Mouse (Mus musculus) kidney, postnatal 0 days (tissue): ENCODE results near the gene Ppp1ca. TPM values are rescaled to one million over a fixed set of nuclear protein-coding genes. Genes with fewer than 3 reads are reported as not detected.
A peak's percentile ranks its signal among the peaks of the same experiment; 100 is the strongest.

Experiments
- ATAC-seq: fragments of 200-750 bp; cut with Nextera tagmentation; replicated peaks from 2 replicates; pipeline ENCODE4 v1.8.0; 2017; ENCODE audit warnings: low read depth, moderate number of reproducible peaks, moderate TSS enrichment, moderate library complexity; ENCODE audit not compliant: low FRiP score
- DNase-seq: peaks from one replicate; pipeline ENCODE4 v3.0.0-alpha.2; 2016; ENCODE audit warnings: low spot score
- H3K27ac ChIP-seq: fragments of 300-500 bp; sonication (generic); 2 replicates; pipeline ENCODE4 v1.5.1; 2014; ENCODE audit warnings: mild to moderate bottlenecking
- H3K27me3 ChIP-seq: fragments of 300-500 bp; sonication (generic); 2 replicates; pipeline ENCODE4 v1.6.1; 2014; ENCODE audit warnings: low read length, mixed read lengths; ENCODE audit not compliant: insufficient read depth
- H3K36me3 ChIP-seq: fragments of 300-500 bp; sonication (generic); 2 replicates; pipeline ENCODE4 v1.6.1; 2014; ENCODE audit warnings: low read length, mixed read lengths; ENCODE audit not compliant: insufficient read depth
- H3K4me1 ChIP-seq: fragments of 300-500 bp; sonication (generic); replicated peaks from 2 replicates; pipeline ENCODE4 v1.6.1; 2014; ENCODE audit warnings: antibody characterized with exemption, low read length, mixed read lengths; ENCODE audit not compliant: insufficient read depth
- H3K4me2 ChIP-seq: fragments of 300-500 bp; sonication (generic); 2 replicates; pipeline ENCODE4 v1.6.1; 2014; ENCODE audit warnings: mild to moderate bottlenecking, low read length, moderate library complexity, mixed read lengths
- H3K4me3 ChIP-seq: fragments of 300-500 bp; sonication (generic); replicated peaks from 2 replicates; pipeline ENCODE4 v1.5.1; 2014; ENCODE audit warnings: low read depth, low read length
- H3K9ac ChIP-seq: fragments of 300-500 bp; sonication (generic); 2 replicates; pipeline ENCODE4 v1.6.1; 2014; ENCODE audit warnings: low read depth, low read length
- H3K9me3 ChIP-seq: fragments of 300-500 bp; sonication (generic); replicated peaks from 2 replicates; pipeline ENCODE4 v1.6.1; 2016; ENCODE audit warnings: low read length, inconsistent platforms, mixed read lengths
- CTCF ChIP-seq: IDR thresholded peaks from 2 replicates; pipeline ENCODE4 v1.5.1; 2016; ENCODE audit warnings: antibody characterized with exemption, low read depth, mild to moderate bottlenecking, moderate library complexity
- WGBS: fragments of 180-500 bp; shearing (Covaris S2); extraction: QIAGEN DNeasy Blood & Tissue Kit; methylation state at CpG from one replicate; pipeline ENCODE4 v1.1.7; 2014; 5-methylcytosine and 5-hydroxymethylcytosine counted together
- polyA plus RNA-seq: library from polyadenylated mRNA; unstranded; fragments of >200 nt; fragmentation: Nextera tagmentation; extraction: Ambion mirVana; gene quantifications from 2 replicates; pipeline ENCODE4 v1.2.1, GENCODE M21; 2015

Gene Ppp1ca
- polyA plus RNA-seq, 1 experiment from 2014 or later = 804 TPM

DNA sequence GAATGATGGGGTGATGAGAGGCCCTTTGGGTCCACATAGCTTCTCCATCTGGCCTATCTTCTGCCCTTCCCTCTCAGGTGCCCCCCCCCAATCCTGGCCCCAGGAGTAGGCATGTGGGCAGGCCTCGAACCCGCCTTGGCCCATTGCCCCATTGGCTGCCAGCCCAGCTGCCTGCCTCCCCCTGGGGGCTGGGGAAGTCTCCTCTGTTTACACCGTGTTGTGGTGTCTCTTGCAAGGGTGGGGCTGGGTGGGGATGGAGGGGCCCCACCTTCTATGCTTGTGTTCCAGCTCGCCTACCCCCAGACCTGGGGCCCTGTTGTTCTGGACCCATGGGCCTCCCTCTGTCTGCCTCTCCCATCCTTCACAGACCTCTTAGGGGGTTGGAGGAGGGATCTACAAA lies 28.6 kb downstream of the Ppp1ca start:
- TF ChIP-seq CTCF = no peak
- no peaks in the 10 kb centered on the region for H3K27me3 ChIP-seq
- H3K9me3 ChIP-seq = no peaks in the 10 kb centered on the region
- DNase-seq = no peak
- H3K36me3 ChIP-seq = no peaks in the 10 kb centered on the region
- H3K27ac ChIP-seq = peak overlapping the region; percentile 31
- H3K4me1 ChIP-seq = peaks cover 40% of the 10 kb centered on the region
- peak overlapping the region; percentile 30; the same call in 1 of the 2 replicates for H3K4me2 ChIP-seq
- H3K4me3 ChIP-seq = no peak overlapping the region
- no peak overlapping the region; the same call in 1 of the 2 replicates for H3K9ac ChIP-seq
- no peak for ATAC-seq
- WGBS = 48% methylated on average over 4 of the region's 4 CpGs

DNA sequence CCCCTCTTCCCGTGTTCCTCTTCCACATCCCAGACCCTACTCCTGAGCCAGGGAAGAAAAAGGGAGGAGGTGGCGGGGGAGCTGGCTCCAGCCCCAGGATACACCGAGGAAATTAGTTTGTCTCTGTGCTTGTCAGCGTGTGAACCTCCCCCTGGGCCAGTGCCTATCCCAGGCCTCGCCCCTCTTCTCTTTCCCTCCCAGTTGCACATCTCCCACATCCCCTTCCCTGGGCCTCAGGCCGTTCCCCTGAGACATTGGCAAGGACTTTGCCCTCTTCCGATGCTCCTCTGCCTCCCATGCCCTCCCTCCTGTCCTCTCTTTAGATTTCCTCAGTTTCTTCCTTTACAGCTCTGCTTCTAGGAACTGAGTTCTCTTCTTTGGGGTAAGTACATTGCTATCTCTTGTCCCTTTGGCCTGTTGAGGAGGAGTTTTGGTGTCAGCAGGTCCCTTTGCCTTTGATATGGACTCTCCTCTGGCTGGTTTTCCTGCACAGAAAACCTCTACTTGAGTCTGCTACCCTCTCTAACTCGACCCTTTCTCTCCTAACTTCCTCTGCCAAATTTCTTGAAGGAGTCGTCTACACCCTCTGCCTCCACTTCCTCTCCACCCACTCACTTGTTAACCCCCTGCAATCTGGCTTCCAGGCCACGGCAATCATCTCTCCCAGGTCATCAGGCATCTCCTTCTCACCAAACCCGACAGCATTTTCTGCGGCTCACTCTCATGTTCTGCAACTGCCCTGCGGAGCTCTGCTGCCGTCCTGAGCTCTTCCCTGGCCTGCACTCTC lies 29.3 kb downstream of the Ppp1ca start:
- no peaks in the 10 kb centered on the region for H3K36me3 ChIP-seq
- peaks cover 39% of the 10 kb centered on the region for H3K4me1 ChIP-seq
- no peak overlapping the region for H3K4me3 ChIP-seq
- peak; percentile 75 for DNase-seq
- 13% methylated on average over 14 of the region's 14 CpGs for WGBS
- no peak for ATAC-seq
- H3K9ac ChIP-seq = 0 out of 2 replicates have a peak overlapping the region, but pooled peaks have one; percentile 31
- H3K9me3 ChIP-seq = no peaks in the 10 kb centered on the region
- peak overlapping the region; percentile 30 for H3K4me2 ChIP-seq
- H3K27me3 ChIP-seq = no peaks in the 10 kb centered on the region
- H3K27ac ChIP-seq = peak overlapping the region; percentile 64
- TF ChIP-seq CTCF = no peak

DNA sequence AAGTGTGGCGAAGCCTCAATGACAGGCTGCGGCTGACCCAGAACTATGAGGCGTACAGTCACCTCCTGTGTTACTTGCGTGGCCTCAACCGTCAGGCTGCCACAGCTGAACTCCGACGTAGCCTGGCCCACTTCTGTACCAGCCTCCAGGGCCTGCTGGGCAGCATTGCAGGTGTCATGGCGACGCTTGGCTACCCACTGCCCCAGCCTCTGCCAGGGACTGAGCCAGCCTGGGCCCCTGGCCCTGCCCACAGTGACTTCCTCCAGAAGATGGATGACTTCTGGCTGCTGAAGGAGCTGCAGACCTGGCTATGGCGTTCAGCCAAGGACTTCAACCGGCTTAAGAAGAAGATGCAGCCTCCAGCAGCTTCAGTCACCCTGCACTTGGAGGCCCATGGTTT lies 30.3 kb downstream of the Ppp1ca start:
- H3K27me3 ChIP-seq = no peaks in the 10 kb centered on the region
- no peaks in the 10 kb centered on the region for H3K36me3 ChIP-seq
- ATAC-seq (peak; percentile 77; the same call in 1 of the 2 replicates), DNase-seq (peak; percentile 46)
- peak overlapping the region; percentile 64; the same call in 1 of the 2 replicates for H3K27ac ChIP-seq
- H3K4me2 ChIP-seq = 0 out of 2 replicates have a peak overlapping the region, but pooled peaks have one; percentile 9
- H3K9me3 ChIP-seq = no peaks in the 10 kb centered on the region
- no peak for TF ChIP-seq CTCF
- 22% methylated on average over 11 of the region's 11 CpGs for WGBS
- no peak overlapping the region for H3K9ac ChIP-seq
- H3K4me3 ChIP-seq = no peak overlapping the region
- peaks cover 31% of the 10 kb centered on the region for H3K4me1 ChIP-seq

DNA sequence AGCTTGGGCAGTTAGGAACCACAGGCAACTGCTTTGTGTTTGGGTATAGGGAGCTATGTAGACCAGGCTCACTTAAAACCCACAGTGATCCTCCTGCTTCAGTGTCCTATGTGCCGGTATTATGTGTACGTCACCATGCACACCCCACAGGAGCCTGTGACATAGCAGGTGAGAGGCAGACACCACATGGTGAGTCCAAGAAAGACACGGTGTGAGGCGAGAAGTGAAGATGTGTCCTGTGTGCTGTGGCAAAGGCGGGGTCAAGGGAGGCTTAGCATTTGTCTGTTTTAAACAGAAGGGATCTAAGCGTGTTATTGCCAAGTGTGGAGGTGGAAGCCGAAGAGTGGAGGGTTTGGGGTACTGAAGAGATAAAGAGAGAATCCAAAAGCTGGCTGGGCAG lies 34.9 kb downstream of the Ppp1ca start:
- 88% methylated on average over 7 of the region's 7 CpGs for WGBS
- no peak for DNase-seq
- Histone ChIP-seq H3K9me3 (no peaks in the 10 kb centered on the region), H3K27me3 (no peaks in the 10 kb centered on the region), H3K27ac (no peak overlapping the region), H3K4me2 (no peak overlapping the region), H3K4me3 (no peak overlapping the region), H3K9ac (no peak overlapping the region), H3K36me3 (no peaks in the 10 kb centered on the region), H3K4me1 (peaks cover 27% of the 10 kb centered on the region)
- no peak for ATAC-seq
- no peak for TF ChIP-seq CTCF

DNA sequence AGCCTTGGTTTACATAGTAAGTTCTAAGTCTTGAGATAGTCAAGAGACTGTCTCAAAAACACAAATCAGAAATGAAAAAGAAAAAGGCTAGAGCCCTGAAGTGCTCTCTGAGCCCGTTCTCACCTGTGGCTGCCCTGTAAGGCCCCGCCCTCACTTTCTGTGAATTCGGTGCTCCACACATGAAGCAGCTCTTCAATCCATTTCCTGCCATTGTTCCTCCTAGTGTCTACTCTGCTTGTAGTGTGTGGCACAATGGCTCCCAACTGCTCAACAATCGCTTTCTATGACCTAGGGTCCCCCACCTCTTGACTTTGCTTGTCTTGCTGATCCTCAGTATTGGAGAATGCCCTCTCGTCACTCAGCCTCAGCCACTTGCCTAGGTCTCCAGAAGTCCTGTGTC lies 35.6 kb downstream of the Ppp1ca start:
- H3K4me3 ChIP-seq = no peak overlapping the region
- peaks cover 21% of the 10 kb centered on the region for H3K4me1 ChIP-seq
- DNase-seq (no peak), ATAC-seq (no peak)
- no peak overlapping the region for H3K9ac ChIP-seq
- H3K36me3 ChIP-seq = no peaks in the 10 kb centered on the region
- TF ChIP-seq CTCF = no peak
- H3K9me3 ChIP-seq = no peaks in the 10 kb centered on the region
- WGBS = 68% methylated on average over 5 of the region's 5 CpGs
- H3K27ac ChIP-seq = no peak overlapping the region
- no peaks in the 10 kb centered on the region for H3K27me3 ChIP-seq
- no peak overlapping the region for H3K4me2 ChIP-seq

DNA sequence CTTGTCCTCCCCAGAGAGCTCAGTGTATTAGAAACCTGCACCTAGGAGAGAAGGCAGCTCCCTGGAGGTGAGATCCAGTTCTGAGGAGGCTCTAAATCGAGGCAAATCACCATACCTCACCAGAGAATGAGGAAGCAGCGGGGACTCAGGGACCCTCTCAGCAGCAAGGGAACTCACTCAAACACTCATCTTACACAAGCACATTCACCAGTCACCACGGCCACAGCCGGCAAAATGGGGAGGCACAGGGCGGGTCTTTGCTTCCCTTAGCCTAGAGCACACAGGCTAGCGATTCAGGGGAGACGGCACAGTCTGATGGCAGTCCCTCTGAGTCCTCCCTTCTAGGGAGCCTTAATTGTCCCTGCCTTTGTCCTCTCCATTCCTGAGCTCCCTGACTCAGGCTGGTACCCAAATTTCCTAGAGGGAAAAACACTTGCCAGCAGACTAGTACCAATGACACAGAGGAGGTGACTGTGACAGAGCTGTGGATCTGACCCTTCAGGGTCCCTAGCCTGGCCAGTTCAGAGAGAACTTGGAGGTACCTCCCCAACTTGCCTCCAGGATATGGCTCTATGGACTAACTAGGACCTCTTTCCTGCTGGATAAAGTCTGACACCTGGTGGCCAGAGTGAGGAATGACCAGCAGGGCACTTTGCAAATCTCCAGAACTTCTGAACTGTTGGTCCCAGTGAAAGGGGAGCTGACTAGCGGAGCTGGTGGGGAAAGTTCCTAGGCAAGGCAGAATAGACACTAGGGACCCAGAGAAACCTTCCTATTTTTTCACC lies 36.2 kb downstream of the Ppp1ca start:
- Histone ChIP-seq H3K27me3 (no peaks in the 10 kb centered on the region), H3K9ac (no peak overlapping the region), H3K4me2 (no peak overlapping the region), H3K36me3 (no peaks in the 10 kb centered on the region), H3K9me3 (no peaks in the 10 kb centered on the region), H3K4me1 (peaks cover 20% of the 10 kb centered on the region), H3K27ac (no peak overlapping the region), H3K4me3 (no peak overlapping the region)
- peak; percentile 97 for TF ChIP-seq CTCF
- DNase-seq = peak; percentile 94
- ATAC-seq = peak; percentile 23; the same call in 1 of the 2 replicates
- 20% methylated on average over 8 of the region's 8 CpGs for WGBS
